Mouse (Mus musculus) C2C12 (cell line): ENCODE results near the gene Zswim4. TPM values are rescaled to one million over a fixed set of nuclear protein-coding genes. Genes with fewer than 3 reads are reported as not detected.

Experiments
- H3K27me3 ChIP-seq: one replicate; pipeline ENCODE4 v1.6.1; 2011; ENCODE audit not compliant: control insufficient read depth, insufficient read depth, insufficient read length
- H3K36me3 ChIP-seq: one replicate; pipeline ENCODE4 v1.6.1; 2011; ENCODE audit not compliant: control insufficient read depth, insufficient read depth
- H3K4me3 ChIP-seq: one replicate; pipeline ENCODE4 v1.5.1; 2011; ENCODE audit warnings: mild to moderate bottlenecking, control low read depth; ENCODE audit not compliant: poor library complexity, insufficient read depth, severe bottlenecking
- H3K79me2 ChIP-seq: one replicate; pipeline ENCODE4 v1.6.1; 2011; ENCODE audit not compliant: control insufficient read depth, insufficient read depth
- H3K79me3 ChIP-seq: one replicate; pipeline ENCODE4 v1.6.1; 2011; ENCODE audit warnings: low read depth, control low read depth
- H3ac ChIP-seq: one replicate; pipeline ENCODE3; 2011; ENCODE audit warnings: low read depth; ENCODE audit not compliant: control insufficient read depth, insufficient read length
- CEBPB ChIP-seq: IDR thresholded peaks from one replicate; pipeline ENCODE4 v1.6.1; 2011; ENCODE audit warnings: low read depth, mild to moderate bottlenecking, control low read depth, moderate library complexity
- CTCF ChIP-seq: IDR thresholded peaks from one replicate; pipeline ENCODE4 v1.5.1; 2011; ENCODE audit not compliant: control insufficient read depth, insufficient read depth, insufficient read length
- FOSL1 ChIP-seq: IDR thresholded peaks from one replicate; pipeline ENCODE4 v1.8.0; 2011; ENCODE audit warnings: mild to moderate bottlenecking, low read length; ENCODE audit not compliant: poor library complexity, insufficient read depth, severe bottlenecking
- MAX ChIP-seq: IDR thresholded peaks from one replicate; pipeline ENCODE4 v1.6.1; 2011; ENCODE audit warnings: mild to moderate bottlenecking, control low read depth
- MYOD1 ChIP-seq: IDR thresholded peaks from one replicate; pipeline ENCODE4 v1.6.1; 2011; ENCODE audit warnings: low read depth; ENCODE audit not compliant: control insufficient read depth, insufficient read length
- MYOG ChIP-seq: IDR thresholded peaks from one replicate; pipeline ENCODE4 v1.6.1; 2011; ENCODE audit not compliant: control insufficient read depth, insufficient read length; ENCODE audit errors: extremely low read depth
- USF1 ChIP-seq: IDR thresholded peaks from one replicate; pipeline ENCODE4 v1.6.1; 2011; ENCODE audit warnings: low read depth, mild to moderate bottlenecking, control low read depth, moderate library complexity
- polyA plus RNA-seq: library from polyadenylated mRNA; unstranded; fragments of >200 nt; fragmentation: generic; extraction: Trizol; gene quantifications from one replicate; pipeline ENCODE4 v1.2.1, GENCODE M21; 2012; ENCODE audit warnings: missing spikeins

The Zswim4 gene
- polyA plus RNA-seq, 1 experiment: 10.1 TPM

DNA sequence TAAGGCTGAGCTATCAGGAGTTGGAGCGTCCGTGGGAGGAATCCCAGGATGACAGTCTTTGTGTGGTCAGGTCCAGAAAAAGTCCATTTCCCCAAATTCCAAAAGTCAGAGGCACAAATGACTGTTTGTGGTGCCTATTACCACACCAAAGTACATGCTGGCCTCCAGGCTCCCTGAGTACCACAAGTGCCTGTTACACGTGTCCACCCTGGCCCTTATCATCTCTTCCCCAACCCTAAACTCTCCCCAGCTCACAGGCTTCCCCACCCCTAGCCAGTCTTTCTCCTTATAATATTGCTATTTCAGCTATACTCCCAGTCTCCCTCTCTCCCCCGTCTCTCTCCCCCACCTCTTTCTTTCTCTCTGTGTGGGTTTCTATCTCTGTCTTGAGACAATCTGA, 35.4 kb upstream of the Zswim4 start:
- TF ChIP-seq MAX: no peak
- no peak for TF ChIP-seq CEBPB
- Histone ChIP-seq H3K79me3 (peaks cover 3% of the 10 kb centered on the region), H3K4me3 (no peak overlapping the region), H3K27me3 (no peaks in the 10 kb centered on the region), H3ac (no peak overlapping the region), H3K36me3 (no peaks in the 10 kb centered on the region), H3K79me2 (peaks cover 12% of the 10 kb centered on the region)

DNA sequence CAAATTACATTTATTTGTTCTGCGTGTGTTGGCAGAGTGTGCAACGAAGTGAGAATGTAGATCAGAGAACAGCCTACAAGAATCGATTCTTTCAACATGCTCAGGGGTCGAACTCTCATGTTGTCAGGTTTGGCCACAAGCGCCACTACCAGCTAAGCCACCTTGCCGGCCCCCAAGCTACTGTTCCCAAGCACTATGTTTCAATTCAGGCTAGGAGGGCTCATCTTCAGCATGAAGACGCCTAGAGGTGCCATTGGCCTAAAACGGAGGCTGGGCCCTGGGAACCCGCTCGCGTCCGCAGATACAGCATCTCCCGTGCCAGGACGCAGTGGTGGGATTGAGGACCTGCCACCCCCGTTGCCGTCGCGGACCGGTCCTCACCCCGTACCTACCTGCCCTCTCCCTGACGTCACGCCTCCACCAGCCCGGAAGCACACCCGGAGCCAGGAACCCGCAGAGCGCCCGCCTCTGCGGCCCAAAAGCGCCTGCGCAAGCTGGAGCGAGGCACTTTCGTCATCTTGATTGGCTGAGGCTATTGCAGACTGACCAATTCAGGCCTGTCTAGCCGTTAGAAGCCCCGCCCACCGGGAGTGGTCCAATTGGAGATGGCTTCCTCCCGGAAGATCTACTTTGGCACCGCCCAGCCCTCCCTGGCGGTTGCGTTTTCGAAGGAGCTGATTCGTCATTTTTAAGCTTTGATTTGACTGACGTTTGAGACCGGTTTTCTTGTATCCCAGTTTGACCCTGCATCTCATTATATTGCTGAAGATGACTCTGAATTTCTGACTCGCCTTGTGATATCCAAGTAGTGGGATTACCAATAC, 33.3 kb upstream of the Zswim4 start, which contains the start of gene Ccdc130:
Gene Ccdc130, minus strand, starts transcription at position 431 of the 824 bp plus-strand sequence.
- TF ChIP-seq CEBPB: no peak
- Histone ChIP-seq H3K79me2 (peaks cover 12% of the 10 kb centered on the region), H3K27me3 (no peaks in the 10 kb centered on the region), H3K79me3 (peaks cover 3% of the 10 kb centered on the region), H3K4me3 (peak within 1 kb of the TSS; percentile 59), H3ac (peak within 1 kb of the TSS; percentile 90), H3K36me3 (no peaks in the 10 kb centered on the region)

DNA sequence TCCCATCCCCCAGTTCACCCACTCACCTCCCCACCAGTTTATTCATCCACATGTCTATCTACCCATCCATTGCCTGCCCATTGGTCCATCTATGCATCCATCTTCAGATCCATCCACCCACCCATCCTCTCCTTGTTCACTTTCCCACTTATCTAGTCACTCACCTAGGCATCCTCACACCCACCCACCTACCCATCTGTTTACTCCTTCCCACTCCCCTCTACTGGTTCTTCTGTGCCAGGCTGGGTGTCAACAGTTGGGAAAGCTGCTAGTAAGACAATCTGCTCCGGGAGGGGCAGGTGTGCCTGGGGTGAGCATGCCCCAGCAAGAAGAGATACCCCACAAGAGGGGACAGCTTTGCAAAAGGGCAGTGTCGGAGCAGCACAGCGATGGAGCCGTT, 24.2 kb upstream of the Zswim4 start:
- Histone ChIP-seq H3K4me3 (no peak overlapping the region), H3K79me3 (peaks cover 6% of the 10 kb centered on the region), H3K27me3 (no peaks in the 10 kb centered on the region), H3K79me2 (peaks cover 11% of the 10 kb centered on the region), H3K36me3 (peaks cover 39% of the 10 kb centered on the region), H3ac (no peak overlapping the region)
- TF ChIP-seq CEBPB: no peak
- TF ChIP-seq FOSL1: no peak
- no peak for TF ChIP-seq CTCF
- no peak for TF ChIP-seq USF1
- TF ChIP-seq MYOD1: no peak
- no peak for TF ChIP-seq MAX
- TF ChIP-seq MYOG: no peak

DNA sequence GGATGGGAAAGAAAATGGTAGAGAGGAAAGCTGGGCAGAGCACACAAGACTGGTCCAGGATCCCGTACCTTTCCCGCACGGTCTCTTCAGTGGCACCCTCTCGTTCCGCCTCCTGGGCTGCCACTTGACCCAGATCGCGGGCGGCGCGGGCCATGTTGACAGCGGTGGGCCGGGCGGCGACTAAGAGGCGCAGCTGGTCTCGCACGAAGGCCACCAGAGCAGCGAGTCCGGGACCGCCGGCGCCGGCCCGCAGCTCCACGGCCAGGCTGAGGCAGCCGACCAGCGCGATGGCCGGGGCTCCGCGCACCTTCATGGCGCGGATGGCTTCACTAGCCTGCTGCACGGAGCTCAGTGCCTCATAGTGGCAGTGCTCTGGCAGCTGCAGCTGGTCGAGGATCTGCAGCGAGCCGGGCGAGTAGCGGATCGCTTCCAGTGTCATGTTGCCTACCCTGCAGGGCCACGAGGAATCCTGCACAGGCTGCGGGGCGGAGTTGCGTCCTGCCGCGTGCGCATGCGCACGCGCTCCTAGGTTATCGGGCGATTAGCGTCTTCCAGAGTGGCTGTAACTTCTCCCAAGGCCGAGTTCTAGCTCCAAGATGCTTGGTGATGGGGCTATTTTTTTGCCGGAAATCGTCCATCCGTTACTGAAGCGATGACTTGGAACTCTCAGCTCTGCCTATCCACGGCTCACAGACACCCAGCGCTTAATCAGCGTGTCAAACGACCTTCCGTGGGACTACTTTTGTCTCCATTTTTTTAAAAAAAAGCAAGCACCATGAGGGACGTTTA, 20.2 kb upstream of the Zswim4 start, which contains the start of gene Mri1:
Gene Mri1, minus strand, starts transcription at position 505 of the 789 bp plus-strand sequence.
- peak within 1 kb of the TSS; percentile 50 for H3K4me3 ChIP-seq

DNA sequence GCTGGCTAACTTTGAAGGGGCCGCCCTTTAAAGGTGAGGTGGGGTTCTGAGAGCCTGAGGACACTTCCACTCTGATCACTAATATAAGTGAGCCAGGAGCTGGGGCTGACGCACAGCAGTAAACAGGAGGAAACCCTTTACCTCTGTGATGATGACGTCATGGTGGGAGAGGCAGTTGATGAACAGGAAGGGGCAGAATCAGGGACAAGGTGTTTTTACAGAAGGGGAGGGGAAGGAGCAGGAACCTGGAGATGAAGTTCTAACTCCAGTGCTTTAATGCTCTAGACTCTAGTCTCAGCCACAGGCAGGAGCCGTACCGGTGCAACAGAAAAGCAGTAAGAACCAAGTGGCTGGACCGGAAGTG, 19.6 kb upstream of the Zswim4 start:
- H3ac ChIP-seq: peak overlapping the region; percentile 95
- peaks cover 14% of the 10 kb centered on the region for H3K79me3 ChIP-seq
- TF ChIP-seq MAX (no peak), MYOD1 (no peak), FOSL1 (no peak), CEBPB (no peak), USF1 (no peak), MYOG (no peak)
- peak overlapping the region; percentile 50 for H3K4me3 ChIP-seq
- peaks cover 57% of the 10 kb centered on the region for H3K36me3 ChIP-seq
- no peaks in the 10 kb centered on the region for H3K27me3 ChIP-seq
- peaks cover 26% of the 10 kb centered on the region for H3K79me2 ChIP-seq

More for the DNA sequence above, 20.2 kb upstream of the Zswim4 start, which contains the start of gene Mri1:
- TF ChIP-seq MYOG (no peak), MAX (peak; percentile 92), CTCF (no peak), FOSL1 (no peak), MYOD1 (no peak), USF1 (no peak), CEBPB (no peak)
- H3K79me3 ChIP-seq: peaks cover 14% of the 10 kb centered on the region
- H3K79me2 ChIP-seq: peaks cover 26% of the 10 kb centered on the region
- peaks cover 57% of the 10 kb centered on the region for H3K36me3 ChIP-seq
- peak within 1 kb of the TSS; percentile 95 for H3ac ChIP-seq
- no peaks in the 10 kb centered on the region for H3K27me3 ChIP-seq

DNA sequence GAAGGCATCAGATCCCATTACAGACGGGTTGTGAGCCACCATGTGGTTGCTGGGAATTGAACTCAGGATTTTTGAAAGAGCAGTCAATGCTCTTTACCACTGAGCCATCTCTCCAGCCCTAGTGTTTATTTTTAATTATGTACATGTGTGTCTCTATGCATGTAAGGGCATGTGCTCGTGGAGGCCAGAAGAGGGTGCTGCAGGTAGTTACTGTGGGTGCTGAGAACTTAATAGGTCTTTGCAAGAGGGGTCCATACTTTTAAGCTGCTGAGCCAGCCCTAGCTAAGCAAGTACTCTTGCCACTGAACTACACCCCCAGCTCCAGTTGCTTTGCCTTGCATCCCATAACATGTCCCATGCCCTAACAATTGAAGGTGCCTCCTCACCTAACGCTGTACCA, 19.0 kb upstream of the Zswim4 start:
- Histone ChIP-seq H3K4me3 (no peak overlapping the region), H3ac (no peak overlapping the region), H3K36me3 (peaks cover 60% of the 10 kb centered on the region), H3K79me2 (peaks cover 26% of the 10 kb centered on the region), H3K79me3 (peaks cover 14% of the 10 kb centered on the region), H3K27me3 (no peaks in the 10 kb centered on the region)
- TF ChIP-seq CTCF (no peak), MYOG (no peak), MAX (no peak), FOSL1 (no peak), USF1 (no peak), MYOD1 (no peak), CEBPB (no peak)
